8 mouse cellular contexts compared by ENCODE assay signal in genomic region chr11:98836128-98836527, GRCm38 (mm10). TPM values are rescaled to one million over a fixed set of nuclear protein-coding genes. Genes with fewer than 3 reads are reported as not detected.
DNase-seq lines count a peak whose midpoint lies in the region; ATAC-seq and TF ChIP-seq lines count a peak whose summit lies in the region.

No protein-coding gene starts in this region.

- no peaks in the 10 kb centered on the region; the same call in 1 of the 2 replicates for H3K79me2 ChIP-seq in MEL (ENCODE audit: control insufficient read depth, insufficient read depth, low read length, poor library complexity)

- DNase-seq in heart, adult 8-10 months (ENCODE audit: low spot score) = no peak
- no peak for DNase-seq in MEL (ENCODE audit: low read depth, low spot score)
- DNase-seq in heart, postnatal 0 days (ENCODE audit: low spot score) = no peak
- DNase-seq in layer of hippocampus, postnatal 10 days (ENCODE audit: low spot score in 2 of 2) = no peak
- DNase-seq in cerebellum, adult 11 months = no peak
- no peak for DNase-seq in frontal cortex, postnatal 25 days (ENCODE audit: low spot score in 2 of 2)

- no peak for TF ChIP-seq CTCF in MEL (IDR thresholded peaks at IDR 0.05 in 2 of 3, conservative IDR thresholded peaks at IDR 0.05 in 1 of 3; ENCODE audit: control insufficient read depth in 1 of 3, insufficient read depth in 1 of 3, low read depth in 2 of 3, low read length in 3 of 3, poor library complexity in 1 of 3, severe bottlenecking in 1 of 3)
- no peak for TF ChIP-seq CTCF in heart, postnatal 0 days (IDR thresholded peaks at IDR 0.05; ENCODE audit: low read depth)

- H3K27ac ChIP-seq in heart, embryonic 15.5 days = no peak overlapping the region
- no peak overlapping the region for H3K27ac ChIP-seq in MEL (ENCODE audit: control insufficient read depth, low read depth, low read length)
- no peak overlapping the region for H3K27ac ChIP-seq in heart, postnatal 0 days (ENCODE audit: low read depth)

- TF ChIP-seq EP300 in MEL (IDR thresholded peaks at IDR 0.05; ENCODE audit: low read depth in 1 of 2, low read length in 2 of 2) = no peak
- no peak for TF ChIP-seq EP300 in heart, postnatal 0 days (IDR thresholded peaks at IDR 0.05; ENCODE audit: low read depth)

- H3K4me2 ChIP-seq in heart, embryonic 15.5 days = peak overlapping the region; percentile 100
- peak overlapping the region; percentile 99 for H3K4me2 ChIP-seq in heart, postnatal 0 days (ENCODE audit: low read depth, low read length)

- ATAC-seq in heart, embryonic 15.5 days (replicated peaks; ENCODE audit: insufficient number of reproducible peaks, insufficient read depth, low FRiP score, low read depth) = no peak
- no peak for ATAC-seq in heart, postnatal 0 days (ENCODE audit: insufficient read depth, low read depth)
- peak; percentile 48 for ATAC-seq in megakaryocyte-erythroid progenitor cell, adult 5-6 weeks (replicated peaks; ENCODE audit: low FRiP score, low TSS enrichment, poor library complexity, severe bottlenecking)

- 32% methylated on average over 7 of the region's 7 CpGs for WGBS in heart, embryonic 15.5 days
- WGBS in heart, postnatal 0 days = 31% methylated on average over 7 of the region's 7 CpGs

- H3K4me1 ChIP-seq in heart, embryonic 15.5 days (replicated peaks) = peaks cover 31% of the 10 kb centered on the region
- peaks cover 0 to 5% of the 10 kb centered on the region in 2 experiments; a peak in 1 of 4 replicates for H3K4me1 ChIP-seq in MEL (ENCODE audit: control insufficient read depth in 1 of 2, insufficient read depth in 2 of 2, low read length in 2 of 2)
- peaks cover 11% of the 10 kb centered on the region; the same call in 1 of the 2 replicates for H3K4me1 ChIP-seq in heart, postnatal 0 days (ENCODE audit: control insufficient read depth, insufficient read depth)

- TF ChIP-seq POLR2A in MEL (IDR thresholded peaks at IDR 0.05; ENCODE audit: control insufficient read depth in 1 of 2, insufficient read depth in 1 of 2, low read depth in 1 of 2, low read length in 2 of 2, poor library complexity in 1 of 2) = no peak

- H3K9me3 ChIP-seq in heart, embryonic 15.5 days (replicated peaks) = no peaks in the 10 kb centered on the region
- H3K9me3 ChIP-seq in MEL (replicated peaks; ENCODE audit: insufficient read depth, low read length) = no peaks in the 10 kb centered on the region
- no peaks in the 10 kb centered on the region for H3K9me3 ChIP-seq in heart, postnatal 0 days (replicated peaks; ENCODE audit: control insufficient read depth, low read length)

- H3K9ac ChIP-seq in heart, embryonic 15.5 days = 0 out of 2 replicates have a peak overlapping the region, but pooled peaks have one; percentile 81
- H3K9ac ChIP-seq in MEL (ENCODE audit: control insufficient read depth, low read depth, low read length, poor library complexity, severe bottlenecking) = peak overlapping the region; percentile 51
- H3K9ac ChIP-seq in heart, postnatal 0 days (replicated peaks; ENCODE audit: low read depth, low read length) = no peak overlapping the region

- peaks cover 36% of the 10 kb centered on the region for H3K36me3 ChIP-seq in heart, embryonic 15.5 days
- H3K36me3 ChIP-seq in MEL (ENCODE audit: control insufficient read depth in 1 of 2, insufficient read depth in 2 of 2, low read length in 2 of 2) = peaks cover 3 to 18% of the 10 kb centered on the region in 2 experiments
- peaks cover 24% of the 10 kb centered on the region for H3K36me3 ChIP-seq in heart, postnatal 0 days (replicated peaks; ENCODE audit: control insufficient read depth, insufficient read depth, low read length)

- peak overlapping the region; percentile 80 for H3K4me3 ChIP-seq in heart, embryonic 15.5 days
- peak overlapping the region; percentile 42 to 60 for H3K4me3 ChIP-seq in MEL (ENCODE audit: control insufficient read depth in 1 of 2, insufficient read depth in 1 of 2, low read depth in 2 of 2, low read length in 2 of 2)
- peak overlapping the region; percentile 72 for H3K4me3 ChIP-seq in heart, postnatal 0 days (ENCODE audit: low read depth, low read length)

- H3K27me3 ChIP-seq in heart, embryonic 15.5 days = peaks cover 25% of the 10 kb centered on the region
- H3K27me3 ChIP-seq in MEL (ENCODE audit: control insufficient read depth in 1 of 2, insufficient read depth in 2 of 2, low read length in 2 of 2) = no peaks in the 10 kb centered on the region
- H3K27me3 ChIP-seq in heart, postnatal 0 days (ENCODE audit: control insufficient read depth, insufficient read depth, low read length) = peaks cover 8% of the 10 kb centered on the region; the same call in 1 of the 2 replicates

- TF ChIP-seq RAD21 in MEL (IDR thresholded peaks at IDR 0.05; ENCODE audit: low read depth, low read length) = no peak

TF ChIP-seq in MEL, 35 proteins besides CTCF, POLR2A, EP300 and RAD21:
- TF ChIP-seq ZKSCAN1 (IDR thresholded peaks at IDR 0.05; ENCODE audit: low read depth, low read length) (no peak), MAX (IDR thresholded peaks at IDR 0.05; ENCODE audit: low read length) (0 out of 2 replicates have a peak, but pooled peaks have one; percentile 14)

RNA-seq across cellular contexts. Expression of gene Rapgefl1, which starts 0.5 kb away (rescaled TPM):
- 0.71 and 1.5 TPM in 2 replicates for polyA plus RNA-seq in heart, embryonic 15.5 days (2015; fragmentation: Nextera tagmentation; extraction: Ambion mirVana)
- total RNA-seq in heart, adult 8-10 months (2022) = 1 to 10 TPM in 1 of 4 experiments, under 1 TPM in 3; 0.38 to 1.1 (median 0.76) TPM
- 0.46 and 0.58 TPM in 2 replicates for total RNA-seq in MEL (2012; rRNA removed)
- polyA plus RNA-seq in MEL (2012; ENCODE audit: insufficient read depth in 1 of 2, insufficient read length in 2 of 2, low read depth in 1 of 2, low replicate concordance in 2 of 2, missing spikeins in 1 of 2) = 1 to 10 TPM in 1 of 2 experiments, not detected in 1; 1.4 TPM
- 0.77 and 0.80 TPM in 2 replicates for total RNA-seq in heart, postnatal 0 days (2014; rRNA removed; ENCODE audit: low replicate concordance)
- 0.41 and 0.55 TPM in 2 replicates for polyA plus RNA-seq in heart, postnatal 0 days (2015; fragmentation: Nextera tagmentation; extraction: Ambion mirVana)
- 2.2 TPM in 1 of 2 replicates, not detected in the other for total RNA-seq in megakaryocyte-erythroid progenitor cell, adult 5-6 weeks (2014; fragmentation: Nextera tagmentation)
- total RNA-seq in megakaryocyte-erythroid progenitor cell, adult 5-6 weeks (2017) = 1.7 TPM in 1 of 2 replicates, not detected in the other
- total RNA-seq in layer of hippocampus, postnatal 10 days (2021) = 100 to 1,000 TPM; 148 to 154 TPM

RNA-seq across cellular contexts. Expression of gene Wipf2, which starts 27.3 kb away (rescaled TPM):
- 2.2 and 2.8 TPM in 2 replicates for polyA plus RNA-seq in heart, embryonic 15.5 days (2015; fragmentation: Nextera tagmentation; extraction: Ambion mirVana)
- total RNA-seq in heart, adult 8-10 months (2022) = 10 to 100 TPM in 3 of 4 experiments, 1 to 10 TPM in 1; 9.4 to 12.6 (median 11.5) TPM
- 2.9 and 3.2 TPM in 2 replicates for total RNA-seq in MEL (2012; rRNA removed)
- 1 to 10 TPM in 1 of 2 experiments, not detected in 1; 7.1 TPM for polyA plus RNA-seq in MEL (2012; ENCODE audit: insufficient read depth in 1 of 2, insufficient read length in 2 of 2, low read depth in 1 of 2, low replicate concordance in 2 of 2, missing spikeins in 1 of 2)
- total RNA-seq in heart, postnatal 0 days (2014; rRNA removed; ENCODE audit: low replicate concordance) = 3.4 and 6.2 TPM in 2 replicates
- 1.5 and 1.8 TPM in 2 replicates for polyA plus RNA-seq in heart, postnatal 0 days (2015; fragmentation: Nextera tagmentation; extraction: Ambion mirVana)
- total RNA-seq in megakaryocyte-erythroid progenitor cell, adult 5-6 weeks (2014; fragmentation: Nextera tagmentation) = 23.5 and 26.9 TPM in 2 replicates
- total RNA-seq in megakaryocyte-erythroid progenitor cell, adult 5-6 weeks (2017) = 3.6 and 4.4 TPM in 2 replicates
- total RNA-seq in layer of hippocampus, postnatal 10 days (2021) = 10 to 100 TPM; 29.7 to 30.9 TPM

RNA-seq across cellular contexts. Expression of gene Casc3, which starts 31.4 kb away (rescaled TPM):
- polyA plus RNA-seq in heart, embryonic 15.5 days (2015; fragmentation: Nextera tagmentation; extraction: Ambion mirVana) = 21.3 and 27.6 TPM in 2 replicates
- 10 to 100 TPM; 16.0 to 20.9 (median 17.8) TPM for total RNA-seq in heart, adult 8-10 months (2022)
- 18.2 and 20.9 TPM in 2 replicates for total RNA-seq in MEL (2012; rRNA removed)
- 10 to 100 TPM; 58.6 to 61.0 TPM for polyA plus RNA-seq in MEL (2012; ENCODE audit: insufficient read depth in 1 of 2, insufficient read length in 2 of 2, low read depth in 1 of 2, low replicate concordance in 2 of 2, missing spikeins in 1 of 2)
- total RNA-seq in heart, postnatal 0 days (2014; rRNA removed; ENCODE audit: low replicate concordance) = 6.8 and 9.7 TPM in 2 replicates
- 11.6 and 11.9 TPM in 2 replicates for polyA plus RNA-seq in heart, postnatal 0 days (2015; fragmentation: Nextera tagmentation; extraction: Ambion mirVana)
- total RNA-seq in megakaryocyte-erythroid progenitor cell, adult 5-6 weeks (2014; fragmentation: Nextera tagmentation) = 47.6 and 51.8 TPM in 2 replicates
- 37.4 and 53.5 TPM in 2 replicates for total RNA-seq in megakaryocyte-erythroid progenitor cell, adult 5-6 weeks (2017)
- total RNA-seq in layer of hippocampus, postnatal 10 days (2021) = 10 to 100 TPM; 65.8 to 66.3 TPM

RNA-seq across cellular contexts. Expression of gene Msl1, which starts 40.8 kb away (rescaled TPM):
- 15.5 and 17.2 TPM in 2 replicates for polyA plus RNA-seq in heart, embryonic 15.5 days (2015; fragmentation: Nextera tagmentation; extraction: Ambion mirVana)
- 10 to 100 TPM; 72.1 to 84.3 (median 78.7) TPM for total RNA-seq in heart, adult 8-10 months (2022)
- 35.0 and 37.1 TPM in 2 replicates for total RNA-seq in MEL (2012; rRNA removed)
- polyA plus RNA-seq in MEL (2012; ENCODE audit: insufficient read depth in 1 of 2, insufficient read length in 2 of 2, low read depth in 1 of 2, low replicate concordance in 2 of 2, missing spikeins in 1 of 2) = 10 to 100 TPM in 1 of 2 experiments, not detected in 1; 49.4 TPM
- 47.4 and 54.6 TPM in 2 replicates for total RNA-seq in heart, postnatal 0 days (2014; rRNA removed; ENCODE audit: low replicate concordance)
- polyA plus RNA-seq in heart, postnatal 0 days (2015; fragmentation: Nextera tagmentation; extraction: Ambion mirVana) = 11.3 and 12.6 TPM in 2 replicates
- total RNA-seq in megakaryocyte-erythroid progenitor cell, adult 5-6 weeks (2014; fragmentation: Nextera tagmentation) = 58.6 and 74.8 TPM in 2 replicates
- 57.8 and 68.3 TPM in 2 replicates for total RNA-seq in megakaryocyte-erythroid progenitor cell, adult 5-6 weeks (2017)
- 100 to 1,000 TPM; 147 to 157 TPM for total RNA-seq in layer of hippocampus, postnatal 10 days (2021)

Comparison
In these comparisons a context has a peak if more than half of its experiments do, and no peak if none do; other contexts are left out.
1. RNA of gene Rapgefl1, which starts 0.5 kb away (total RNA-seq): 148 to 154 TPM in layer of hippocampus, postnatal 10 days; 1.7 to 2.2 TPM in megakaryocyte-erythroid progenitor cell, adult 5-6 weeks, 0.38 to 1.1 TPM in heart, adult 8-10 months, 0.77 to 0.80 TPM in heart, postnatal 0 days and 0.46 to 0.58 TPM in MEL; every median in the first group is over 10 times any median in the second.
2. Peak in every context shown above with its lines, with median percentiles within 50 percentile points of each other: H3K4me3 ChIP-seq.